Mouse (Mus musculus): ENCODE data around the gene Ccdc28b.
A peak's percentile ranks its signal among the peaks of the same experiment; 100 is the strongest.

Ccdc28b gene

DNA sequence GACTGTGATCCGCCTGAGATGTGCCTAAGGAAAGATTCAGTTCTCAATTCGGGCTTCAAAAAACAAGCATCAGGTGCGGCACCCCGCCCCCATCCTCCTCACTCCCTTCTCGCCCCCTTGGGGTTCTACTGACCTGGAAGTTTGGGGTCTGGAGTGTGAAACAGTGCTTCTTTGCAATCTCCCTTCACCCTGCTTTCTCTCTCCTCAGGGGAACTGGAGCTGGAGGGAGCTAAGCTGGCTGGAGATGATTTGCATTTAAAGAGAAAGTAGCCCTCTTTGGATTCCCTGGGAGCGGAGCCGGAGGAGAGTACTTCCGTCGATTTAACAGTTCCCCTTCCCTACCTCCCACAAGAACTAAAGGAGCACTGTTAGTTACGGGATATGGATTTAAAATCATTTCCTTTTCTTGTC, at the start of gene Ccdc28b:
TSS of gene Ccdc28b (minus strand) at position 267 of the 411 bp plus-strand sequence.
- DNase-seq (ENCODE audit: low read depth, low spot score) = no peak

DNA sequence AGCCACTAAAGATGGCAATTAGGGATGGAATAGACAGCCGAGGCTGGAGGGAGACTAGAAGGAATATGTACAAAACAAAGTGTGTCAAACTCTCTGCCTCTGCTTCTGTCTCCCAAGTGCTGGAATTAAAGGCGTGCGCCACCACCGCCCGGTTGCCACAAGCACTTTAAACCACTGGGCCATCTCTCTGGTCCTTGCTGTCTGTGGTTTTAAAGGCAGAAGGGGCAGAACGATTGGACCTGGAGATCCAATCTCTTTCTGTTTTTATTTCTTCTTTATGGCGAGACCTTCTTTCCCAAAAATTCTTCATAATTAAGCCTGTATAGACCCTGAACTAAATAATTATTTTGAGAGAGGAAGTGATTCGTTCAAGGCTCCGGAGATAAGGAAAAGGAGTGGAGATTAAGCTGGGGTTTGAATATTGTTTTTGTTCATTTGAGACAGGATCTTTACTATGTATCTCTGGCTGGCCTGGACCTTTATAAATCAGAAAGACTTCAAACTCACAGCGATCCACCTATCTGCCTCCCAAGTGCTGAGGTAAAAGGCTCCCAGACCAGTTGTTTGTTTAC, 49.2 kb upstream of the Ccdc28b start:
- no peak for DNase-seq (ENCODE audit: low read depth, low spot score)

DNA sequence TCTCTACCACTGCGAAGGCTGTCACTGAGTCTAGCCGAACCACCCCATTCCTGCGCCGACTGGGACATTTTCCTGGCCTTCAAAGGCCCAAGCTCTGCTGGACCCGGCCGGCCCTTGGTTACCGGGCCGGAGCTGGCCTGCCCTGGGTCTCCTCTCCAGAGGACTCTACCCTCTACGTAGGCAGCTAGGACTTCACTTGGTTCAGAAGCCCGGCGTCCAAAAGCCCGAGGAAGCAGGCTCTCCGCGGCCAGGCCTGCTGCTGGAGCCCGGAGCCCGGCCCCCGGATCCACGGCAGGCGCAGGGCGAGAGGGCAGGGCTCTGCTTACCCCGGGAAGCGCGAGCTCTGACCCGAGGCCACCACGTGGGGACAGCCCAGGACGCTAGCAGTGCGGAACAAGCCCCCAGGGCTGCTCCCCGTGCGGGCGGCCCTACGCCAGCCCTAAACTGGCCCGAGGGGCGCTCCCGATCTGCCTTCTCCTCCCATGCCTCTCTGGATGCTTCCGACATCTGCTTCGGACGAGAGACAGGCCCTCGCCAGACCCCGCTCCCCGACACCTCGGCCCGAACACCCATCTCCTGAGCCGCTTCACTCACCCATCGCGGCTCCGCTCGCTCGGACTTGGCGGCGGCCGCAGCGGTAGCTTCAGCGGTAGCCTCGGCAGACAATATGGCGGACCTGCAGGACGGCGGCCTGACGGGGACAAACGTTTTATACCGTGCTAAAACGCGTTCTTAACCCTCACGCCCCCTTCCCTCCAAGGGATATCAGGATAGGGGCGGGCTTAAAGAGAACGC, 48.5 kb upstream of the Ccdc28b start, which contains the start of gene Kpna6:
TSS of gene Kpna6 (minus strand) at position 685 of the 795 bp plus-strand sequence.
- peak; percentile 86 for DNase-seq (ENCODE audit: low read depth, low spot score)

DNA sequence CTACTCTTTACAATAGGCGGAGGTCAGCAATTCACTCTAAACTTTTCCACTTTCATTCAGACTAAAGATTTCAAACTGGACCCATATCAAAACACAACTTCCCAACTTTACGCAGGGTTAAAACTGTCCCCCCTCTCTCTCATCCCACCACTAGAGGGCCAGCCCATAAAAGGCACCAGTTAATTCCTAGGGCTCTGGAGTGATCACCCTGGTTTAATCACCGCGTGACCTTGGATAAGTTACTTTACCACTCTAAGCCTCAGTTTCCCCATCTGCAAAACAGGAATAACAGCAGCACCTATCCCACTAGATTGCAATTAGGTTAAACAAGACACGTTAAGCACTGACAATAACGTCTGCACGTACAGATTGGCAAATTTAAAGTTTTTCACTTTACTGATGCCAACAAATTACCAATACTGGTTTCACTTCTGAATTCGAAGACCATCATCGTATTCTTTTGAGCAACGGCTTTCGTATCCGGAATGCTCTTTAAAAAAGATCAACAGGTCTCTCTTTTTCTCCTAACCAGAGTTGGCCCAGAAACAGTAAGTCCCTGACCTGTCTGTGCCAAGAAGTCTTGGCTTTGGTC, 47.8 kb upstream of the Ccdc28b start:
- DNase-seq (ENCODE audit: low read depth, low spot score) = peak; percentile 30

DNA sequence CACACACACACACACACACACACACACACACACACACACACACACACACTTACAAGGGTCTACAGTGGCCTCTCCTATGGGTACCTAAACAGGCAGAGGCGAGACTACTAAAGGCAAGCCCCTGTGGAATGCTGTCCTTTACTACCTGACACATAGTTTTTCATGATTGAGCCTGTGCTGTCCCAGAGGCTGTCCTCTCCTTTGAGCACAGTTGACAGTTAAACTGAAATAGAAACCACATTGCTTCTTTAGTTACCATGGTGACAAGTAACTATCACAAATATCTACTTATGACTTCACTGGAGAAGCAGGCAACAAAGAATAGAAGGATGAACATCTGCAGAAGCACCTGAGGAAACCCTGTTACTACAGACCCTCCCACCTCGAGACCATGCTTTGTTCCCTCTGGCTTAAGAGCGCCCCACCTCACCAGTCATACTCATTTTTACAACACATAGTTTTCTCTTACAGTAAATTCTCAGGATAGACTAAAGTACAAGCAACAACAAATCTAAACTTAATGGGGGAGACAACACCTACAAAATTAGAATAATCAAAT, 38.6 kb upstream of the Ccdc28b start:
- no peak for DNase-seq (ENCODE audit: low read depth, low spot score)

DNA sequence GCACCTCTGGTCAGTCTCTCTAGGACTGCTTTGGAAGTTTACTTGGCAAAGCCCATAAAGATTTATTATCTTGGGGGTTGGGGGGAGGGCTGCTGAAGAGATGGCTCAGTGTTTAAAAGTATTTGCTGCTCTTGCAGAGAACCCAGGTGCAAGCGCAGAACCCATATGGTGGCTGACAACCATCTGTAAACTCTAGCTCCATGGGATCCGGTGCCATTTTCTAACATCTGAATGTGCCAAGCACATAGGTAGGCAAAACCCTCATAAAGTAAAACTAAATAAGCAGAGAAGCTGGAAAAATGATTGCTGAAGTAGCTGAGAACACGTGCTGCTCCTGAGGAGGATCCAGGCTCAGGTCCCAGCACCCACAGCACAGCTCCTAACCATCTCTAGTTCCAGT, 37.8 kb upstream of the Ccdc28b start:
- DNase-seq (ENCODE audit: low read depth, low spot score) = no peak

DNA sequence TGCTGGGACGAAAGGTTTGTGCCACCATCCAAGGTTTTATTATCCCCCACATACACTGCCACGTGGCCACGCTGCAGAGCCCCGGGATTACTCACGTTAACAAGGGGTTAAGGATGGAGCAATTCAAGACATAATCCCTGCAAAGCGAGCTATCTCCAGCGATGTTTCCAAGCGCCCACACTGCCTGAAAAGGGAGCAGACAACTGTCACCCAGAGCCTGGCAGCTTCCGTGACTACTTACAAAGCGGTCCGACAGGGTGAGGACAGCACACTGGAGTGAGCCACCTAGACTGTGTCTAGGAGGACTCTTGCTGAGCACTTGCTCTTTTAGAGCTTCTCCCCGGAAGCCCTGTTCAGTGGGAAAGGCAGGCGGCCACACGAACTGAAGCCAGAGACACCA, 31.0 kb upstream of the Ccdc28b start:
- no peak for DNase-seq (ENCODE audit: low read depth, low spot score)

DNA sequence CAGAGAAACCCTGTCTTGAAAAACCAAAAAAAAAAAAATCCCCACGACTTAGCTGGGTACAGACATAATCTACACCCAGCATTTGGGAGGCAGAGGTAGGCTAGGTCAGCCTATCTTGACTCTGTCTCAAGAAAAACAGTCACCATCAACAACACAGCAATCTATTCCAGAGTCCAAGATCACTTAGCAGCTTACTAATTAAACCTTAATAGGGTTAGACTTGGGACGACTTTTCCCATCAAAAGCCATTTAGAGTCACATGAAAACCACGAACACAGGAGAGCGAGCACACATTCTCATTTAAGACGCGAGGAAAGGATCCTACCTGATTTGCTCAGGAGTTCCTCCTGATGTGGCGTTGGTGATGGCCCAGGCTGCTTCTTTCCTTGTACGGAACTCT, 26.6 kb upstream of the Ccdc28b start:
- DNase-seq (ENCODE audit: low read depth, low spot score) = no peak

DNA sequence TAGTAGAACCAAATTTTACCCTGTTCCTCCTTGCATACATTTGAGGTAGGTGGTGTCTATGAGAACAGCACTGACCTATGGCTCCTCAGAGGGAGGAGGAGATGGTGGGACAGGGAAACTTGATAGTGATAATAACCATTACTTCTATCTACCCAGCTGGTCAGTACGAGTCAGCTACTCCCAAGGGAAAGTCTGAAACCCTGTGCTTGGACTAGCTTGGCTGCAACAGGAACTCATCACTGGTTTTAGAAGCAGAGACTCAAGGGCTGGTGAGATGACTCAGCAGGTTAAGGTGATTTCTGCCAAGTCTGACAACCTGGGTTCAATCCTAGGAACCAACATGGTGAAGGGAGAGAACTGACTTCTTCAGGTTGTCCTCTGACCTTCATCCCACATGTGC, 24.9 kb upstream of the Ccdc28b start:
- DNase-seq (ENCODE audit: low read depth, low spot score) = no peak

DNA sequence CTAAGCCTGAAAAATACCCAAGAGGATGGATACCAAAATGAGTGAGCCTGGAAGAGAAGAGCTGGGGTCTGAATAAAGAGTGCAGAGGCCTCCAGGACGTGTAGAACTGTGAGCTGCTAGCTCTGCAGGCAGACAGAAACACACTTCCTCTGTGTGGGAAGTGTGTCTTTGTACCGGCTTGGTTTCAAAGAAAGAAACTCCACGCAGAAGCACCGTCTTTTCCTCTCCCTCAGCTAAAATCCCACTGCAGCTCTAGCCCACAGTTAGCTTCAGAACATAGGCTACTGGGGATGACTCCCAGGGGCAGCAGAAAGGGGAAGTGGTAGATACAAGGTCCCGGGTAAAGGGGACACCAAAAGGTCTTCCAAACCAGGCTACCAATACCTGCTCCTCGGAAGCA, 21.5 kb upstream of the Ccdc28b start:
- no peak for DNase-seq (ENCODE audit: low read depth, low spot score)

DNA sequence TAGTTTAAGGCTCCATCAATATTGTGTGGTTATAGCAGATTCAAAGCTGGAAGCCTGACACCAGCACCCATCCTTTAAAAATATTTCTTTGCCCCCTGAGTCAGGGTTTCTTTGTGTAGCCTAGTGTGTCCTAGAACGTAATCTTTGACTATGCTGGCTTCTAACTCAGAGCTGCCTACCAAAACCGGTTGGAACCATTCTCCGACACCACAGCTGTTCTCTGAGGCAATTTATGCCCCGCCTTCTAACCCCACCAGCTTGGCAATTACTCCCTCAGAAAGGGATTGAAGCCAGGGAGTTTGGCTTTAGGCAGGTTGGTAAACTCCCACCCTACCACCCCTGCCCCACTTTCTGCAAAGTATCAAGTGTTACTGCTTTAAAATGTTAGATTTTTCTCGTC, 18.0 kb upstream of the Ccdc28b start:
- DNase-seq (ENCODE audit: low read depth, low spot score) = no peak

DNA sequence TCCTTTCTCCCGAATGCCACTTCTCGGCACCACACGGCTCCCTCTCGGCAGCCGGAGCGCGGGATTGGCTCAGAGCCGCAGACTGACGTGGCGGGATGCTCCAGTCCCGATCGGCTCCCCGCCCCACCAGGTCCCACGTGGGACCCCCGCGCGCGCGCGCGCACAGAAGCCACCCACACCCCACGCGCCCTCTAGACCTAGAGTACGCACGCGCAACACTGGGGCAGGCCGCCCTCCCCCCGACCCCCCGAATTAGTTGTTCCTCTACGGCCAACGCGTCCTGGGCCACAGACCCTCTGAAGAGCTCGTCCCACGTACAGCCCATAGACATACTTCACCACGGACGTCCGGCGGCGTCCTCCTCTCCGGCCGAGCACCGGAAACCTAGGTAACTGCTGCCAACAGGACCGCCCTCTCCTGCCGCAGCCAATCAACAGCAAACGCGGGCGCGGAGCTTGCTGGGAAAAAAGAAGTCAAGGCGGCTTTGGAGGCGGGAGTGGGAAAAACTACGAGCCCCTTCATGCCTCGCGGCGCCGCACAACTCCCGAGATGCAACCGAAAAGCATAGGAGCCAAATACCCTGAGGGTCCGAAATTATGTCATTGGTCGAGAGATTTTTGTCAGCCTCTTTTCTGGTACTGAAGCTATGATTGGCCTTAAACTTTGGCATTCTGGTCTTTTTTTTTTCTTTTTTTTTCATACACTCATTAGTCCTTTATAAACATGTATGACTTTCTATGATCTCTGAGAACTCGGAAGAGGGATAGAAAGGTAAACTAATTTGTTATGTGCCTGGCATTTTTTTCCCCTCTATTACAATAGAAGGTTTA, 17.1 kb upstream of the Ccdc28b start, which contains the start of gene Txlna:
TSS of gene Txlna (minus strand) at position 428 of the 830 bp plus-strand sequence.
- peak; percentile 93 for DNase-seq (ENCODE audit: low read depth, low spot score)

DNA sequence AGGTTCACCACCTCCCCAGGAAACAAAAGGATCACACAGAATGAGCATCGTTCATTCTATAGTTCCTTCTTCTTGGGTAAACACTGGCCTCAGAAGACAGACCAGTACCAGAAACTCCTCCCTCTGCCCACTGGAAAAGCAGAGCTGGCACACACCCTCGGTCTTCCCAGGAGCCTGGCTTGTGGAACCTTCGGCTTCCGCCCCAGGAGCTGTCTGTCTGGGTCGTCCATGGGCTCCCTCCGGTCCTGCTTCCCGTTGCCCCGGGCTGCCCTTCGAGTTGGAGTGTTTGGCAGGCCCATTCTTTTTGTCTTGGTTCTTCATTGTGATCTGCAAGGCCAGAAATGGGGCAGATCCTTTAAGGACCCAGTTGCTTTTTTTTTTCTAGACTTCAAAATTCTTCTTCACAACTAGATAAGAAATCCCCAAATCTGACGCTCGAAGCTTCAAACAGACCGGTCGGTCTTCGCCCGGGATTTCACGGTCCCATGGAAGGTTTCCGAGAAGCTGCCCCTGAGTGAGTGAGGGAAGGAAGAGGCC, 16.4 kb upstream of the Ccdc28b start:
- DNase-seq (ENCODE audit: low read depth, low spot score) = no peak

DNA sequence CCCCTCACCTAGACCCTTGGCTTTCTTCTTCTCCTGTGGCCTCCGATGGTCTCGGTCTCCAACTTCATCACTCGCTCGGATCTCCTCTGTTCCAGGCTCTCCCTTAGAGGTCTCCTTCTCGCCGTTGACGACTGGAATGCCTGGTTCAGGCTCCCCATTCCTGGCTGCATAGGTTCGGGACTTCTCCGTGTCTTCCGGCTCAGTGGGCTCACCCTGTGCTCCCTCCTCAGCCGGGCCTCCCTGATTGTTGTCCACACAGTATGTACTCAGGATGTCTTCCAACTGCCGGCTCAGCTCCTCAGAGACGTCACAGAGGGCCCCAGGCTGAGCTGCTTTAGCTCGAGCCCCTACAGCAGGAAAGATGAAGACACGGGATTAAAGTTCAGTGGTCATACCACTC, 15.5 kb upstream of the Ccdc28b start:
- DNase-seq (ENCODE audit: low read depth, low spot score) = no peak

DNA sequence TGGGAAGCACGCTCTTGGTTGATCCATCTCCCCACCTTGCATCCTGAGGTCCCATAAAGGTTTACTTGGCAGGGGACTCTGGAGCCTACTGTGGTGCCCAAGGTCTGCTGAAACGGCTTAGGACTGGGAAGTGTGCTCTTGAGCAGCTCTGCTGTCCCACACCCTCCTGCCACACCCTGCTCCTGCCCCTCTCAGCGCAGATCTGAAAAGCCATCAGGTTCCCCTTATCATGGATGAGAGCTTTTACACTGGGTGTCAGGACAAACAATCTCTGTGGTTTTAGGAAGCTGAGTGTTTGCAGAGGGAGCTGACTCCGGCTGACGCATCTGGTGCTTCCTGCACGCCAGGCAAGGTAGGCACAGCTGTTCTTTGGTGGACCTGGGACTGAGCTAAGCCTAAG, 10.1 kb upstream of the Ccdc28b start:
- DNase-seq (ENCODE audit: low read depth, low spot score) = no peak

DNA sequence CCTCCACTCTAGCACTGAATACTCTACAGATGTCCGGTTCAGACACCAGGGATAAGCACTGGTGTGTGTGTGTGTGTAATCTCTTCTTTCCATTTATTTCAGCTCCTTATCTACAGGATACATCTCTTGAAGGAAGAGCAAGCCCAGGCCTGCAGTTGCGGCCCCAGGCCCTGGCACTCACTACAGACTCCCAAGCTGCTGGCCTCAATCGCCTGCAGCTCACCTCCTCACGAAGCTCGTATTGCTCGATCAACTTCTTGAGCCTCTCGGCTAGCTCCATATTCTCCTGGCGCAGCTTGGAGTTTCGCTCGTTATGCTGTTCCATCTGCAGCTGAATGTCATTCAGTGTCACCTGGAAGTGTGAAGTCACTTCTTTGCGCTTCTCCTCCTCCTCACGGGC, 8.1 kb upstream of the Ccdc28b start:
- no peak for DNase-seq (ENCODE audit: low read depth, low spot score)

DNA sequence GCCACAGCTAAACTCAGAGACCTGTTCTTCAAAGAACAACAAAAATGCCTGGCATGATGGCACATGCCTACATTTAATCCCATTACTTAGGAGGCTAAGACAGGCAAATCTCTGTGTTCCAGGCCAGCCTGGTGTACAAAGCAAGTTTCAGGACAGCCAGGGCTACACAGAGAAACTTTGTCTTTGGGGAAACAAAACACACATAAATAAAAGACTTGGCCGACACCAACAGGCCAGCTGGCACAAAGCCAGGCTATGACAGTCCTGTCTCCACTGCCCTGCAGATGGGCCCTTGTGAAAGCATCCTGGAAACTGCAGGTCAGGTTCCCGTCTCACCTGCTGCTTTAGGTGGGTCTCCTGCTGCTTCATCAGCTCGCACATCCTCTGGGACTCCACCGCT, 7.2 kb upstream of the Ccdc28b start:
- no peak for DNase-seq (ENCODE audit: low read depth, low spot score)

DNA sequence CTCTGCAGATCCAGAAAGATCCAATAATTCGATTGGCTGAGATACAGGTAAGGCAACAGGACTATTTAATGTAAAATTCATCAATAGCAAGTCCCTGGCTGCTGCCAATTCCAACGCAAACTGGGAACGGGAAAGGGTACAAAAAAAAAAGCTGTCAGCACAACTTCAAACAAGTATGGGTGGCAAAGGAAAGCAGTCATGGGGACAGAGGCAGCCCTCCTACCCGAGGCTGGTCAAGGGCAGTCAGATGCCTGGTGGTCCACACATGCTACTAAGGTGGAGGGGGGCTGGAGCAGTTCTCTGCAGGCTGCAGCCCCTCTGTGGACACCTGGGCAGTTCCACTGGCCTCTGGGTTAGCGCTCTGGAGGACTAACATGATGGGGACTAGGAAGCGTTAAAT, 2.3 kb upstream of the Ccdc28b start:
- DNase-seq (ENCODE audit: low read depth, low spot score) = no peak

DNA sequence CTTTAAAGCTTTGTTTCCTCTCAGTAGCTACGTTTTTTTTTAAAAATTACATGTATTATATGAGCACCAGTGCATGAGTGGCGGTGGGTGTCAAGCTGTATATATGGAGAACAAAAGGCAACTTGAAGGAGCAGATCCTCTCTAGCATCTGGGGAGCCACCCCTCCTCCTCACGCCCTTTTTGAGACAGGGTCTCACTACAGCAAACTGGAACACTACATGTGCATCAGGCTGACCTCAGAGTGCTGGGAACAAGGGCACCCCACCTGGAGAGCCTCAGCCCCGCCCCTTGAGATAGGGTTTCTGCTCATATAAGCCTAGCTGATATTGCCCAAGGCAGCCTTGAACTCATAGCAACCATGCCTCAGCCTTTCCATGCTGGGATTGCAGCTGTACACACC, 1.7 kb upstream of the Ccdc28b start:
- no peak for DNase-seq (ENCODE audit: low read depth, low spot score)

DNA sequence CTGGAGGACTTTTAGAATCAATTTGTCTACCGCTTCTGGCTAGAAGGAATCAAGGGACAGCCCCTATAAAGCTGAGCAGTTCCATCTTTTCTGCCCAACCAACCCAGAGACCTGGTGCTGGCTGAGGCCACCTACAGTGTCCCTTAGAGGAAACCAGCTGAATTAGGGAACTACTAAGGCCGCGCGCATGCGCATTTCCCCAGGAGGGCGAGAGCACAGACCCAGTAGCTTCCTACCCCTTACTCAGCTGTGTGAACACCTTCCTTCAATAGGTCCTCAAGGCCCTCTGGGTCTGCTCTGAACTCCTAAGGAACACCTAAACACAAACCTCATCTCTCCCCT, 1.3 kb upstream of the Ccdc28b start:
- no peak for DNase-seq (ENCODE audit: low read depth, low spot score)

DNA sequence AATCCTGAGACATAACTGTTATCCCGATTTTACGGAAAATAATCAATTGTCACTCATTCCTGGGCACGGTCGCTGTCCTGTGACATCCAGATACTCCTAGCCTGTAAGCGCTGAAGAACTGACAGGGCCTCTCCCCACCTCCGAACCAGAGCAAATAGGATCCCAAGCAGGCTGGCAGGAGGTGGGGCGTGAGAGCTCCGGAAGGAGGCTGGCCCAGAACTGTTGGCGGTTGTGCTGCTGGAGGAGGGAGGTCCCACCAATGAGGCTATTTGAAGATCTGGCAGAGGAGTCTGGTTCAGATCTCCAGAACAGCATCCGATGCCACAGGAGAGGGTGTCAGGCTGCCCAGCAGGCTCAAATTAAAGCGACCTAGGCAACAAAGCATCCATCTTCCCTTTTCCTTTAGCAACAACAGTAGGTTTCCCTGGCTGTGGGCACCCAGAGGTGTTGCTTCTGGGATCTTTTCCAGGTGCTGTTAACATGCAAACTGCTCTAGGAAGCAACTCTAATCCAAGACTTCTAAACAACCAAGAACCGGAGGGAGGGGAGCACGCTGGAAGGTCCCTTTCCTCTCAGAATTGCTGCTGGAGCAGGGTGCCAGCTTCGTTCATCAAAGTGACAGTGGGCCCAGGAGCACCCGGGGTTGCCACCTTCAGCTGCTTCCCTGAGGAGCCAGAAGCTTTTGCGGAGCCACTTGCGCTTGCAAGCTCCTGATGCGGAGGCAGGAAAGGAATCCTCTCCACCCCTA, 708 bp upstream of the Ccdc28b start:
- peak; percentile 65 for DNase-seq (ENCODE audit: low read depth, low spot score)

Data from retina, postnatal 7 days (tissue).